Mouse (Mus musculus): Measurements from ENCODE around the gene Bcl2l11.

DNA sequence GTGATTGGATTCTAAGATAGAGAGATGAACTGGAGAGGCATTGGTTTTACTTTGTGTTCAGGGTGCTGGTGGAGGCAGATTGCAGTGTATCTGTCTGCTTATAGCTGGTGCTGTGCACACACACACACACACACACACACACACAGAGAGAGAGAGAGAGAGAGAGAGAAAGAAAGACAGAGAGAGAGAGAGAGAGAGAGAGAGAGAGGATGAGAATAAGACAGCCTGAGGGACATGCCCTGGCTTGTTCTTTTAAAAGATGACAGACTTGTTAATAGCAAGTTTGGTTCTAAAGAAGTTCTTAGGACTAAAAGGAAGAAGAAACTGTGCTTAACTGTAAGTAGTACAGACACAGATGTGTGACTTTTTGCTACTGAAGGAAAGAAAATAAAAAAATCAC lies 8.0 kb downstream of the Bcl2l11 start:
- TF ChIP-seq TAL1 (IDR thresholded peaks at IDR 0.05; ENCODE audit: low read length), result no peak
- no peak for TF ChIP-seq GATA1 (IDR thresholded peaks at IDR 0.05; ENCODE audit: low read length)
